Mouse (Mus musculus): ENCODE data around the gene Ushbp1. TPM values are rescaled to one million over a fixed set of nuclear protein-coding genes. Genes with fewer than 3 reads are reported as not detected.
"Not testable (repeated sequence)": the region's sequence is repeated elsewhere in the genome, so short reads cannot be mapped to it uniquely, and the experiment has no call there.

The Ushbp1 gene
- not detected for polyA plus RNA-seq (2017; shearing (Covaris generic))

- ATAC-seq, result no peak
Observed at GRCm38 (mm10) chr8:71395629-71396028, at the start of gene Ushbp1. TSS of gene Ushbp1 (minus strand) at chr8:71395802.

DNA sequence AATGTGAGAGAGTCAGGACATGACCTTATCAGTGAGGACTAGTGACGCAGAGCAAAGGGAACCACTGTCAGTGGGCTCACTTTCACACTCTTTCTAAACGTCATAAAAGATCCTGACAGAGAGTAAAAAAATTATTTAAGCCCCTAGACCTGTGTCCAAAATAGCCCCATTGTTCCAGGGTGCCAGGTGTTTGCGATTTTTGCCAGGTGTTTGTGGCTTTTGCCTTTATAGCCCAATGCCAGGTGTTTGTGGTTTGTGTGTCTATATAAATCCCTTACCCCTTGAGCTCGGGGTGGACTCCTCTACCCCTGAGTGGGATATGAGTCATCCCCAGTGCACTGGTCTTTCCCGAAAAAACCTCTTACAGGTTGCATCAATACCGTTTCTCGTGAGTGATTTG is 49.5 kb upstream of the Ushbp1 start:
- no peak for ATAC-seq

GRCm38 (mm10) chr8:71441404-71441803 is 45.8 kb upstream of the Ushbp1 start:
- peak; percentile 74 for ATAC-seq

DNA sequence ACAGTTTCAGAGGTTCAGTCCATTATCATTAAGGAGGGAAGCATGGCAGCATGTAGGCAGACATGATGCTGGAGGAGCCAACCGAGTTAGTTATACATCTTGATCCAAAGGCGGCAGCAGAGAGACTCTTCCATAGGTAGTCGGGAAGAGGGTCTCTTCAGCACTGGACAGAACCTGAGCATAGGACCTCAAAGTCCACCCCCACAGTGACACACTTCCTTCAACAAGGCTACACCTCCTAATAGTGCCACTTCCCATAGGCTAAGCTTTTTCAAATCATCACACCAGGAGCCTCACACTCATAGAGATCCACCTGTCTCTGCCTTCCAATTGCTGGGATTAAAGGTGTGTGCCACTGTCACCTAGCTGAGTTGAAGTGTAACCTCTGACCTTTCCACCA is 41.4 kb upstream of the Ushbp1 start:
- no peak for ATAC-seq

DNA sequence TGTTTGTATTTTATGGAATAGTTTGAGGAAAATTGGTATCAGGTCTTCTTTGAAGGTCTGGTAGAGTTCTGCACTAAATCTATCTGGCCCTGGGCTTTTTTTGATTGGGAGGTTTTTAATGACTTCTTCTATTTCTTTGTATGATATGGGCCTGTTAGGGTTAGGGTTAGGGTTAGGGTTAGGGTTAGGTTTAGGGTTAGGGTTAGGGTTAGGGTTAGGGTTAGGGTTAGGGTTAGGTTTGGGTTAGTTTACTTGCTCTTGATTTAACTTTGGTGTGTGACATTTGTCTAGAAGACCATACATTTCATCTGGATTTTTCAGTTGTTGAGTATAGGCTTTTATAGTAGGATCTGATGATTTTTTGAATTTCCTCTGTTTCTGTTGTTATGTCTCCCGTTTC is 37.3 kb upstream of the Ushbp1 start:
- ATAC-seq, result not testable (repeated sequence)

DNA sequence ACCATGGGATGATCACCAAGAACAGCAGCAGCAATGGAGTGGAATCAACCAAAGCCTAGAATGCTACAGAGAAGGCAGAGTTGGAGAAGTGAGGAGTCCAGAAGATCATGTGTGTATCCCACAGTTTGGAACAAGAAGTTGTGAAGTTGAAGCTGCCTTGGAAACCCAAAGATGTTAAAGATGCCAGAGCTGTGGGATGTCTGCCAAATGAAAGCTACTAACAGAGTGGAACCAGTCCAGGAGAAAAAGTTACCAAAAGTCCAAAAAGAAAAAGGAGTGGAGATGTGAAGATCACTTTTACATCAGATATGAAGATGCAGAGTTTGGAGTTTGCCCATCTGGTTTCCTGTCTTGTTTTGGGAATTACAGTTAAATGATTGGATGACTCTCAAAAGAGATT is 26.5 kb upstream of the Ushbp1 start:
- no peak for ATAC-seq

GRCm38 (mm10) chr8:71411535-71412273 is 16.1 kb upstream of the Ushbp1 start:
- peak; percentile 63 for ATAC-seq

- no peak for ATAC-seq
Observed at GRCm38 (mm10) chr8:71408231-71408630, 12.6 kb upstream of the Ushbp1 start.

DNA sequence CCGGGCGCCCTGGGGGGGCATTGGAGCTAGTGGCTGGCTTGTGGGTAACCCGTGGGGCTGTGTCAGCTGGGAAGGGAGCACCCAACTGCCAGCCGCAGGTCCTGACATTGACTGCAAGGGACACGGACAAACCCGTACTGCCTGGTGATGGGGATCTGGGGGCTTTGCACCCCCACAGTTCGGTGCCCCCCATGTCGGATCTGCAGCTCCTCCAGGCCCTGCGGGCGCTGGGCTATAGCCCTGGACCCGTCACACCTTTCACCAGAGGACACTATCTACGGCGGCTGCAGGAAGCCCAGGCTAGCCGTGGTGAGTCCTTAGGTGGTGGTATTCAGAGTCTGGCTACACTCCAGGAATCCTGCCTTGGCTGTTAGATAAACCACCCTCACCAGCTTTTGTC is 11.8 kb upstream of the Ushbp1 start:
- ATAC-seq, result no peak

DNA sequence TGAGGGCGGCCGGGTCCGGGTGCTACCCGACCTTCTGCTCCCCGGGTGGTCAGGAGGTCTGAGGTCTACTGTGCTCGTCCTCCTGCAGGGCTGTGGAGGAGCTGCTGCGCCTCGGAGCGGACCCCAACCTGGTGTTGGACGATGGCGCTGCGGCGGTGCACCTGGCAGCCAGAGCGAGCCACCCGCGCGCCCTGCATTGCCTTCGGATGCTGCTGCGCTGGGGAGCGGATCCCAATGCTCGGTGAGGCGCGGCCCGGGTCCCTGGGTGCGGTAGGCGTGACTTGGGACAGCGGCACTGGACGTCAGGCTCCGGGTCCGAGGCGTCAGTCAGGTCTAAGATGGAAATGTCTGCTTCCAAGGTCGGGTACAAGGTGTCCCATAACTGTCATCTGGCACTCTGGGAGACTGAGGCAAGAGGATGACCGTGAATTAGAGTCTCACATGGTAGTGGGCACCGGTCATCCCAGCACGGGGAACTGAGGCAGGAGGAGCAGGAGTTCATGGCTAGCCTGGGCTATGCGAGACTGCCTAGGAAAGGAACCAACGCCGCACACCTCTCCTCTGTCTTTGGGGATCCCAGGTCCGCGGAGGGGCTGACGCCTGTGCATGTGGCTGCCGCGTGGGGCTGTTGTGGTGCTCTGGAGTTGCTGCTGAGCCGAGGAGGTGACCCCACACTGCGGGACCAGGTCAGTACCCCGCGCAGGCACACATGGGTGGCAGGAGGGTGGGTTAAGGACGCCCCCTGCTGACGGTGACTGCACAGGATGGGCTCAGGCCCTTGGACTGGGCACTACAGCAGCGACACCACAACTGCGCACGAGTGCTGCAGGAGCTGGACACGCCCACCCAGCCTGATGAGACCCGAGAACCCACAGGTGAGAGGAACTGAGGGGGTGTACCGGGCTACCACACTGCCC is 10.8 kb upstream of the Ushbp1 start:
- no peak for ATAC-seq

DNA sequence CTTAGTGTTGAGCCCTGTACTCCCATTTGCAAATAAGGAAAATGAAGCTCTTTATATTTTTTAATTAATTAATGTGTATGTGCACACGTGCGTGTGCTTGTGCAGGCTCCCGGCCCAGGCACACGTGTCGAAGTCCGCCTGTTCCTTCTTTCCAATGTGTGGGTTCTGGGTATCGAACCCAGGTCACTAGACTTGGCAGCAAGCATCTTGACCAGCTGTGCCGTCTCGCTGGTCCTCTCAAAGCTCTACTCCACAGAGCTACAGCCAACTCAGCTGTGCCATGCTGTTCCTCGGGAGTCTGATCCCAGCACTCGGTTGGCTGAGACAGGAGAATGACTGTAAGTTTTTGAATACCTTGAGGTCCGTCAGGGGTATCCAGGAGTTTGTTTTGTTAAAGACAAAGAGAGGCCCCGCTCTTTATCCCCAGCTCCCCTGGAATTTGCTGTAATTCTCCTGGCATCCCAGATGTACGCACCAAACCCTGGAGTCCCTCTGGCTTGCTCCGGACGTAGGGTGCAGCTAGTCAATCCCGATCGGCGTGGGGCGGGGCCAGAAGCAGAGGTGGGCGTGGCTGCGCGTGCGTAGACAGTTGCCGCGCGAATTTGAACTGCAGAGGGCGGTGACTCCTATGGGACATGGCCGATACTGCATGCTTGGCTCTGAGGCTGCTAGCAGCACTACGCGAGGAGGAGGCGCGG is 9.9 kb upstream of the Ushbp1 start, which contains the start of gene Ankle1:
TSS of gene Ankle1 (plus strand) at position 610 of the 698 bp plus-strand sequence.
- peak; percentile 98 for ATAC-seq

DNA sequence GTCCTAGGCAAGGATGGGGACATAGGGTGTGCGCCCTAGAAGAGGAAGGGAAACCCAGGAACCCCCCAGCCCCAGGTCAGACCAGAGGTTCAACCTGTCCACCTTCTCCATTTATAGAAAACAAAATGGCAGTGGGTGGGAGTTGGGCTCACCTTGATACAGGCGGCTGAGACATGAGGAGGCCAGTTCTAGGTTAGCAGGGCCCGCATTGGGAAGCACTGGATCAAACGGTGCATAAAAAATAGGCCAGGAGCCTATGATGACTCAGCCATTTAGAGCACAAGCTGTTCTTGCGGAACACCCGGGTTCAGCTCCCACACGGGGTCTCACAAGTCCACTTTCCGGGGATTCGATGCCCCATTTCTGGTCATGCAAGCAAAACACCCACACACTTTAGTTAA is 9.3 kb upstream of the Ushbp1 start:
- ATAC-seq, result no peak

DNA sequence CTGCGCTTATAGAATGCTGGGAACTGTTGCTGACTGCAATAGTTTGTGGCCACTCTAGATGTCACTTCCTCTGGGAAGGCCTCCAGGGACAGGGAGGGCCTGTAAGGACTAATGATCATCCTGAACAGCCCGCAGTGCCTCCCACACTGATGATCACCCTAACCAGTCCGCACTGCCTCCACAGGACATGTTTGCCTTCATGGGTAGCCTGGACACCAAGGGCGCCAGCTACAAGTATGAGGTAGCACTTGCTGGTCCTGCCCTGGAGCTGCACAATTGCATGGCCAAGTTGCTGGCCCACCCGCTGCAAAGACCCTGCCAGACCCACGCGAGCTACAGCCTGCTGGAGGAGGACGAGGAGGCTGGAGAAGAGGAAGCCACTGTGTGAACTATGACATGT is 8.4 kb upstream of the Ushbp1 start:
- ATAC-seq, result no peak

GRCm38 (mm10) chr8:71403107-71403885 is 7.7 kb upstream of the Ushbp1 start:
- no peak for ATAC-seq

DNA sequence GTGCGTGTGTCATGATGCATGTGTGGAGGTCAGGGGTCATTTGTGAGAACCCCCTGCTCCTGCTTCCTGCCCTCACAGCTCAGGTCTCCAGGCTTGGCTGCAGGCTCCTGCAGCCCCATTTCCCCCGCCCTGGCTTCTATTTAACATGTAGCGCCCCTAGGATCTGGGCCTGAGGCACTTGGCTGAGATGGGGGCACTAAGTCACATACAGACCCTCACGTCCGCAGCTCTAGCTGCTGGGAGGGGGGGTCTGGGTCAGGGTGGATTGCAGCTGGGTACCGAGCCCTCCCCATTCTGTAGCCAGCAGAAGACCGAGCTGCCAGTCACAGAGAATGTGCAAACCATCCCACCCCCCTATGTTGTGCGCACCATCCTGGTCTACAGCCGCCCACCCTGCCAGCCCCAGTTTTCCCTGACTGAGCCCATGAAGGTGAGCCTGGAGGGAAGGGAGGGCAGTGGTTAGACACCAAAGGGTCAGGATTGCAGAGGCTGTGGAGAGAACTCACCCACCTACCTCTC is 6.9 kb upstream of the Ushbp1 start:
- no peak for ATAC-seq

DNA sequence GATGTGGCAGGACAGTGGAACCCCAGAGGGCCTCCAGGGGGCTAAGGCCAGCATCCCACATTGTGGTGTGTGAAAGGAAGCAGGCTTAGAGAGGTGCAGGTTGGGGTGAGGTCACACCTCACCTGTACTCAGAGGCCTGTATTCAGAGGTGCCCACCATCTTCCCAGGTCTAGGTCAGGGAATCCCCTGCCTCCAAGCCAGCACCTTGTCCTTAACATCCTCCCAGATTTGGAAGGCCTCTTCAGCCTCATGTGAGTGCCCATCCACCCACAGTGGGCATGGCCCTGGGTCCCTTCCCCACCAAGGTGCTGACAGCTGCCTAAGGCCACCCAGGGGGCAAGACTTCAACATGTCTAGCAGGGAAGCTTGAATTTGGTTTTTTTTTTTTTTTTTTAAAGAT is 5.9 kb upstream of the Ushbp1 start:
- no peak for ATAC-seq

DNA sequence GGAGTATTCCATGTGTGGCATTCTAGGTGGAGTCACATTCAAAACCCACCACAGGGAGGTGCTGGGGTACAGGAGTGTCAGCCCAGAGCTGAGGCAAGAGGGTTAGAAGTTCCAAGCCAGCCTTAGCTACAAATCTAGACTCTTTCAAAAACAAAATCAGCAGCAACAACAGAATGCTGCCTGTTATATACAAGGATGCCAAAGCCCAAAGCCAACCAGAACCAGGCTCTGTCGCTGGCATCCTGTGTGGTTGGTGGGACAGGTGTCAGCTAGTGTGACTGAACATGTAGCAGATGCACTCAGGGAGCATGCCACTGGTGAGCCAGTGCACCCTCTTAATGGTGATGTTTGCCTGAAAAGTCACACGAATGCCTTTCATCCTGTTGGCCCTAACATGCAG is 5.2 kb upstream of the Ushbp1 start:
- no peak for ATAC-seq

- ATAC-seq, result no peak
Observed at GRCm38 (mm10) chr8:71397701-71398100, 2.1 kb upstream of the Ushbp1 start.

DNA sequence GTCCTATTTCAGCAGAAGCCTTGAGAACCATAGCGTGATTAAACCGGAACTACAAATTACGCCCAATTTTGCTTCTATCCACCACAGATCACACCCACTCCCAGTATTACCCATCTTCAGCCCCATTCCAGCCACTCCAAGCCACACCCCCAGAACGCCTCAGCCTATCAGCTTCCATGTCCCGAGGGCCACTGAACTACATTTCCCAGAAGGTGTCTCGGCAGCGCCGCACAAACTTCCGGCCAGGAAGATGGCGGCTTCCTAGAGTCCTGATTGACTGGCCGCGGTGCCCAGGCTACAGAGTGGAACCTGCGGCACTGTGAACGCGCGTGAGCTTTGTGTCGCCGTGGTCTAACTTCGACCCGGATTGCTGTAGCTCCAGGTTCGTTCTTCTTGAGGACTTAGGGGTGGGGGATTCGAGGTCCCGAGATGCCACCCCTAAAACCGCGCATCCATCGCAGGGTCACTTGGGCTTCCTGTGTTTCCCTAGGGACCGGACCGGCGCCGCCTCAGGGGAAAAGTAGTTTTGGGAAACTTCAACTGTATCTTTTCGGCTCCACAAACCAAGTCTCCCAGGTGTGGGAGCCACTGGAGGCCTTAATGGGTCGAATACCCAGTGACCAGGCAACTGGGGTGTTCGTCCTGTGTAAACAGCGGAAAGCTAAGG is 1.2 kb upstream of the Ushbp1 start, which contains the start of gene Babam1:
TSS of gene Babam1 (plus strand) at position 223 of the 667 bp plus-strand sequence.
- peak; percentile 100 for ATAC-seq

DNA sequence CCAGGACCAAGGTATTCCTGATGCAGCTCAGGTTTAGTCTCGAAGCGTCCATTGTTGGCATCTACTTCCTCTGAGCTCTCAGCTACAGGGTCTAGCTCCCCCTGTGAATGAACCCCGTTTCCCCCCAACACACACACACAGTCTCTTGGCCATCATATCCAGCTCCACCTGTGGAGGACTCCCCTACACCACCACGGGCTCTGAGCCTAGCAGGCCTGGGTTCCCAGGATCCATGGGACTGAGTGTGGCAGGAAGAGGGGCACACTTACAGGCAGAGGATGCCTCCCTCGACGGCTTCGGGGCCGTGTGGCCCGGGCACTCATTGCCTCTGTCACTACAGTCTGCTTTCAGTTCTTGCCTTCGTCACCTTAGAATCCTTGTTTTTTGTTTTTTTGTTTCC is 531 bp downstream of the Ushbp1 start:
- ATAC-seq, result no peak

DNA sequence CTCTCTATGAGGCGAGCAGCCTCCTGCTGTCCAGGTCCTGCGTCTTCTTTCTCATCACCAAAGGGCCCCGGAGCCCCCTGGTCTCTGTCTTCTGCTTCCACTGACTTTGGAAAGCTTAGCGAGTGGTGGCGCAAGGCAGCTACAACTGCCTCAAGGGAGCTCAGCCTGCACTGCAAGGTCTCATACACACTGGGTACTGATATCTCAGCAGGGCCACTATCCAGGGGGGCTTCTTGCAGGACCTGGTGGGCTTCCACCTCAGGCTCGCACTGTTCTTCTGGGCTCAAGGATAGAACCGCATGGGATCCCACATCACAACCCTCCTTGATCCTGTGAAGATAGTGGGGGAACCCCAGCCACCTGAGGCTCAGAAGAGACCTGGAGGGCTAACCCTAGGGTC is 1.1 kb downstream of the Ushbp1 start:
- no peak for ATAC-seq

Measured in CD4-positive, CD25-positive, alpha-beta regulatory T cell, adult 4 months (primary cell).